ENCODE assay signal across 13 mouse cellular contexts in genomic region chr8:87225504-87226425, GRCm38 (mm10).
DNase-seq lines count a peak whose midpoint lies in the region; ATAC-seq lines count a peak whose summit lies in the region.
"Had no signal": no experiment of that assay in that cellular context is flagged by ENCODE, and none has a peak within 500 bp of the region (broad histone marks: within the 10 kb centered on the region; RNA-seq: fewer than 3 reads in every experiment).

No protein-coding gene starts in this region.

- no peaks in the 10 kb centered on the region for H3K27me3 ChIP-seq in kidney, embryonic 16.5 days (ENCODE audit: insufficient read depth, low read length)
- no peaks in the 10 kb centered on the region for H3K27me3 ChIP-seq in embryonic facial prominence, embryonic 15.5 days
- no peaks in the 10 kb centered on the region for H3K27me3 ChIP-seq in hindbrain, embryonic 16.5 days (replicated peaks; ENCODE audit: control insufficient read depth, insufficient read depth, low read length)
- no peaks in the 10 kb centered on the region for H3K27me3 ChIP-seq in neural tube, embryonic 15.5 days (replicated peaks)

- no peaks in the 10 kb centered on the region for H3K4me1 ChIP-seq in kidney, embryonic 16.5 days (ENCODE audit: insufficient read depth, low read length)
- H3K4me1 ChIP-seq in embryonic facial prominence, embryonic 15.5 days = no peaks in the 10 kb centered on the region
- no peaks in the 10 kb centered on the region for H3K4me1 ChIP-seq in hindbrain, embryonic 16.5 days (ENCODE audit: control insufficient read depth, insufficient read depth, low read depth, low read length)
- peaks cover 9% of the 10 kb centered on the region; the same call in 1 of the 2 replicates for H3K4me1 ChIP-seq in neural tube, embryonic 15.5 days

- H3K36me3 ChIP-seq in kidney, embryonic 16.5 days (ENCODE audit: insufficient read depth, low read length) = no peaks in the 10 kb centered on the region
- no peaks in the 10 kb centered on the region for H3K36me3 ChIP-seq in embryonic facial prominence, embryonic 15.5 days
- no peaks in the 10 kb centered on the region for H3K36me3 ChIP-seq in hindbrain, embryonic 16.5 days (ENCODE audit: control insufficient read depth, insufficient read depth, low read length)
- no peaks in the 10 kb centered on the region for H3K36me3 ChIP-seq in neural tube, embryonic 15.5 days

- 80% methylated on average over 11 of the region's 11 CpGs for WGBS in kidney, embryonic 16.5 days
- WGBS in embryonic facial prominence, embryonic 15.5 days = 48% methylated on average over 11 of the region's 11 CpGs
- WGBS in hindbrain, embryonic 16.5 days = 64% methylated on average over 11 of the region's 11 CpGs
- 65% methylated on average over 11 of the region's 11 CpGs for WGBS in neural tube, embryonic 15.5 days

- ATAC-seq in kidney, embryonic 16.5 days (ENCODE audit: low FRiP score, low TSS enrichment) = peak; percentile 65; the same call in 1 of the 2 replicates
- ATAC-seq in embryonic facial prominence, embryonic 15.5 days (ENCODE audit: insufficient number of reproducible peaks, low FRiP score, low TSS enrichment, low read depth) = peak; percentile 76; the same call in 1 of the 2 replicates
- ATAC-seq in hindbrain, embryonic 16.5 days = peak; percentile 82
- peak; percentile 67 for ATAC-seq in neural tube, embryonic 15.5 days (ENCODE audit: low FRiP score)

- no peak overlapping the region for H3K4me3 ChIP-seq in kidney, embryonic 16.5 days (ENCODE audit: low read length)
- no peak overlapping the region for H3K4me3 ChIP-seq in embryonic facial prominence, embryonic 15.5 days (replicated peaks)
- H3K4me3 ChIP-seq in hindbrain, embryonic 16.5 days (ENCODE audit: low read length) = no peak overlapping the region
- no peak overlapping the region for H3K4me3 ChIP-seq in neural tube, embryonic 15.5 days (replicated peaks)
- H3K4me3 ChIP-seq: heart, adult 2 months had no signal

- no peaks in the 10 kb centered on the region for H3K9me3 ChIP-seq in kidney, embryonic 16.5 days (ENCODE audit: low read length)
- no peaks in the 10 kb centered on the region for H3K9me3 ChIP-seq in embryonic facial prominence, embryonic 15.5 days (replicated peaks)
- no peaks in the 10 kb centered on the region for H3K9me3 ChIP-seq in hindbrain, embryonic 16.5 days (ENCODE audit: control insufficient read depth, low read length)
- no peaks in the 10 kb centered on the region for H3K9me3 ChIP-seq in neural tube, embryonic 15.5 days (replicated peaks)

- no peak overlapping the region for H3K4me2 ChIP-seq in kidney, embryonic 16.5 days (replicated peaks; ENCODE audit: low read depth, low read length)
- peak overlapping the region; percentile 24; the same call in 1 of the 2 replicates for H3K4me2 ChIP-seq in embryonic facial prominence, embryonic 15.5 days (replicated peaks)
- H3K4me2 ChIP-seq in hindbrain, embryonic 16.5 days (ENCODE audit: low read length) = no peak overlapping the region
- no peak overlapping the region for H3K4me2 ChIP-seq in neural tube, embryonic 15.5 days

- no peak overlapping the region for H3K27ac ChIP-seq in kidney, embryonic 16.5 days (ENCODE audit: low read length)
- no peak overlapping the region for H3K27ac ChIP-seq in embryonic facial prominence, embryonic 15.5 days (replicated peaks)
- H3K27ac ChIP-seq in hindbrain, embryonic 16.5 days (ENCODE audit: low read depth, low read length) = 0 out of 2 replicates have a peak overlapping the region, but pooled peaks have one; percentile 32
- H3K27ac ChIP-seq in neural tube, embryonic 15.5 days (replicated peaks) = no peak overlapping the region
- H3K27ac ChIP-seq: heart, adult 2 months; stomach, postnatal 0 days had no signal

- H3K9ac ChIP-seq in kidney, embryonic 16.5 days (replicated peaks; ENCODE audit: low read length) = no peak overlapping the region
- no peak overlapping the region for H3K9ac ChIP-seq in embryonic facial prominence, embryonic 15.5 days
- no peak overlapping the region for H3K9ac ChIP-seq in hindbrain, embryonic 16.5 days (ENCODE audit: low read depth, low read length)
- H3K9ac ChIP-seq in neural tube, embryonic 15.5 days (replicated peaks) = no peak overlapping the region

- DNase-seq in kidney, postnatal 36 days = no peak
- no peak for DNase-seq in ovary, postnatal 14 days (ENCODE audit: low spot score)
- DNase-seq in adrenal gland, adult 18-20 months (ENCODE audit: low spot score in 2 of 2) = no peak
- DNase-seq: heart, adult 2 months; heart, postnatal 14 days; kidney, adult 11 months; layer of hippocampus, adult 9-11 months; liver had no signal
